Mouse (Mus musculus) small intestine, adult 2 months (tissue): ENCODE measurements at regions not wholly inside any gene's neighbourhood (a gene's known extent, or its start where the extent isn't known, plus 50 kb on each side); places are given as distances from the start of the nearest gene placed in this dataset.

Experiments used
- CTCF ChIP-seq: fragments of 200-500 bp; IDR thresholded peaks from 2 replicates; pipeline ENCODE4 v1.5.1; 2012; ENCODE audit warnings: low read depth, mild to moderate bottlenecking, control low read depth, inconsistent platforms, low read length, moderate library complexity, mixed read lengths; ENCODE audit not compliant: insufficient replicate concordance, insufficient read length; ENCODE audit errors: extremely low read depth
- POLR2A ChIP-seq: fragments of 200-500 bp; IDR thresholded peaks from 2 replicates; pipeline ENCODE4 v1.6.1; 2012; ENCODE audit warnings: low read depth, mild to moderate bottlenecking, control low read depth, inconsistent platforms, low read length, moderate library complexity

GRCm38 (mm10) chr15:87107701-87108100 is 436.4 kb upstream of the Fam19a5 start:
- TF ChIP-seq CTCF (no peak), POLR2A (no peak)
